Mouse (Mus musculus) megakaryocyte, embryonic 14.5 days (primary cell): ENCODE results near the gene D630045J12Rik.

Source experiments
- FLI1 ChIP-seq: IDR thresholded peaks from 2 replicates; pipeline ENCODE4 v1.6.1; 2012; ENCODE audit warnings: low read length, inconsistent platforms, mixed read lengths
- GATA1 ChIP-seq: IDR thresholded peaks from 3 replicates; pipeline ENCODE4 v1.6.1; 2012; ENCODE audit warnings: mixed read lengths, low read length, inconsistent platforms, borderline replicate concordance

DNA sequence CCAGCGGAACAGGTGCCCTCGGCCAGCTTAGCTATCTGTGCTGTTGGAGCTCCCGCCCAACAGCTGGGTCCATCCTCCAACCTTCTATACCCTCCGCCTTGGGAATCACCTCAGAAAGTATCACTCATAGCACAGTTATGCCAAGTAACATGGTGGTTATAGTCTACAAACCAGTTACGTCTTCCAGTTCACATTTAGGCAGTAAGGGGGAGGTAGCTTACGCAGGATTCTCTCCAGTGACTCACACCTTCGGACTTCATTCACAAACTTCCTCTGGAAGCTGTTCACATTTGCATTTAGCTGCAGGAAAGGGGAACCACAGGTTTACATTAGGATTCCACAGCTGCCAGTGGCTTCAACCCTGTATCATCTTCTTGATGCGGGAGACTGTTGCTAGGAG lies 161.3 kb downstream of the D630045J12Rik start:
- no peak for TF ChIP-seq GATA1
- TF ChIP-seq FLI1 = no peak
